Mouse (Mus musculus) right cerebral cortex, adult 2 months (tissue): ENCODE data around the gene Adgrb3.
"Not testable (repeated sequence)": the region's sequence is repeated elsewhere in the genome, so short reads cannot be mapped to it uniquely, and the experiment has no call there.

Experiments
- DNase-seq, 2 experiments: peaks; one replicate each; pipeline ENCODE4 v3.0.0; 2021 to 2022; ENCODE audit warnings: low spot score in 2 of 2

Gene Adgrb3

DNA sequence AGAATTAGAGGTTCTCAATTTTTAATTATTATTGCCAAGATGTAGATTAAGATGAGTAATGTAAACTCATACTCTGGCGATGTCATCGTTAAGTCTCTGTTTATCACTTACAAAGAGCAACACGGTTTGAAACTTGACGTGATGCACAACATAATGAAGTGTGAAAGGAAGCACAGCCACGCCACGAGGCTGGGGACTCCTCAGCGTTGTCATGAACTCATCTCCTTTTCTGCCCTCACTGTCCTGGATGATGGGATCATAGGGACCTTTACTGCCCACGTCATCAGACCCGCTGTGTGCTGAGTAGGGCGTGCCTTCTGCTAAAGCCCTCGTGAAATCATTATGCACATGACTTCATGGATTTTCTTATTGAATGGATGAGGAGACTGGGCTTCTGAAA lies 714.0 kb downstream of the Adgrb3 start:
- no peak for DNase-seq

DNA sequence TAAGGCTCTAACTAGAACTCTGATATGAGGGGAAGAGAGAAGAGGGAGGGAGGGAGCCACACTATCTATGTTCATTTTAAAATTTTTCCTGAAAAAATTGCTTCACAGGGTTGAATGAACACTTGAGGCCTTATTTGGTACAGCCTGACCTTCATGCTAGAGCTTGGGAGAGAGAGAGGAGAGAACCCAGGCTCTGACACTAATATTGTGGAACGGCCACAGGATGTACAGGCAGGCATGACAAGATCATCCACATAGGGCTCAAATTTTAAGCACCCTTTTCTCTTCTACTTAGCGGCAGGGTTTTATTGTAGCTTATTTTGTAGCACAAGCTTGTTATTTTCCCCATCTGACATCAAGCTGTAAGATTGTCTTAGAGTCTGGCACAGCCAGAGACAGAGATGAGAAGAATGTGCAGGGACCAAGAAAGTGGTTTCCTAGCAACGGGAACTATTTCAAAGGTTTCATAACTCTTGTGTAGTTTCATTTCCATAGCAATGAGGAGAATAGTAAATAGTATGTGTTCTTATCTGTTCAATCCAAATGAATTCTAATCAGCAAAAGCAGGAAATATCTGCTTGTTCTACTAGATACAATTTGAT lies 721.9 kb downstream of the Adgrb3 start:
- DNase-seq = no peak

DNA sequence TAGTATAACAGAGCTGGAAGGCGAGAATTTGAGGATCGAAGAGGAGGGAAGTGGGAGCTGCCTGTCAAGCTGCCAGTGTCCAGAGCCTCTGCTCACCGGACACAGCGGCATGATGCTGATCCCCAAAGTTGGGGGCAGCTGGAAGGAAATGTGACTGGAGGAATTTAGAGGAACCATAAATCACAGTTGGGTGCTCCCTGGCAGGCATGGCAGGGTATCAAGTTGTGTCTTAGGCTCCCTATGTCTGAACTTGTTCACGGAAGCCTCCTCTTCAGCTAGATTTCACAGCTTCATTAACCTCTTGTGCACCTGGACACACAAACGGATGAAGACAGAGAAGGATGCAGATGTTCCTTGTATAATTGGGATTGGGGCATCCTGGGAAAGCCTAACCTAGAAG lies 722.8 kb downstream of the Adgrb3 start:
- no peak for DNase-seq

DNA sequence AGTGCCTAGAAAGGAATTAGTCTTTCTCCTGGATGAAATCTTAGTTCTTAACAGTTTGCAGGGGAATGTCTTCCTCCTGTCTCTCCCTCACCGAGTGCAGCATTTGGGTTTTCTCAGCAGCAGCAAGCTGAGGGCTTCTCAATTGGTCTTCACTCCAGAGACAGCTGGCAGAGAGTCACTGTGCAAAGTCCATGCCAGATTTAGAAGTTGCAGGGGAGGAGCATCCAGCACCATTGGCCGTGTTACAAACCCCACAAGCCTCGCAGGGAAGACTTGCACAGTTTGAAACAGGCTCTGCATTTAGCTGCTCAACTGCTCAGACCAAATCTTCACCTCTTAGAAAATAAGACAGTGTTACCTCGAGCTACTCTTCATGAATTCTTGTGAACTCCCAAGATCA lies 724.1 kb downstream of the Adgrb3 start:
- DNase-seq = peak; percentile 84 to 89

DNA sequence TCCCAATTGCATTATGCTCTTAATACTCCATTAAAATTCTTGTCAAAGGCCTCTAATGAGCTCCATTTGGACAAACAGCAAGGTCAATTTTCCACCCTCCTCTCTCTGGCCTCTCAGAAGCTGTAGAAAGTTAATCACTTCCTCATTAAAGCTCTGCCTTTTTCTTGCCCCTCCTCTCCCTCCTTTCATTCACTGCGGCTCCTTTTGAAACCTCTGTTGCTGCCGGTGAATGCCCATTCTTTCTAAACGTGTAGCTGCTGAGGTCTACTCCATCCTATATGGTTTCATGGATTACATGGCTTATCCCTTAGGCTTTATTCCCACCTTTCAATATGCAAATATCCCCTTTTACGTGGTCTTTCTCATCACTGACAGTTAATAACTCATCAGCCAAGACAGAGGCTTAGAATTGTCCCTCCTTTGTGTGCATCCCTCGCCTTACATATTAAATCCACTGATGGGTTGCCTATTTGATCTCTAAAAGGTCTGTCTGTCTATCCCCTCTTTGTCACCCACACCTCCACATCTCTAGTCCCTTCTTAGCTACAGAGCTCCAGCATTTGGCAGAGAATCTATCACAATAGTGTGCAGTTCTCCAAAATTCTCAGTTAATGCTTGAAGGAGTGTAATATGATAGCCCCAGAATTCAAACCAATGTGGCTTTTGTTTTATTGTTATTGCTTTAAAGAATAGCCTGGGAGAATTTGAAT lies 741.3 kb downstream of the Adgrb3 start:
- DNase-seq = no peak

DNA sequence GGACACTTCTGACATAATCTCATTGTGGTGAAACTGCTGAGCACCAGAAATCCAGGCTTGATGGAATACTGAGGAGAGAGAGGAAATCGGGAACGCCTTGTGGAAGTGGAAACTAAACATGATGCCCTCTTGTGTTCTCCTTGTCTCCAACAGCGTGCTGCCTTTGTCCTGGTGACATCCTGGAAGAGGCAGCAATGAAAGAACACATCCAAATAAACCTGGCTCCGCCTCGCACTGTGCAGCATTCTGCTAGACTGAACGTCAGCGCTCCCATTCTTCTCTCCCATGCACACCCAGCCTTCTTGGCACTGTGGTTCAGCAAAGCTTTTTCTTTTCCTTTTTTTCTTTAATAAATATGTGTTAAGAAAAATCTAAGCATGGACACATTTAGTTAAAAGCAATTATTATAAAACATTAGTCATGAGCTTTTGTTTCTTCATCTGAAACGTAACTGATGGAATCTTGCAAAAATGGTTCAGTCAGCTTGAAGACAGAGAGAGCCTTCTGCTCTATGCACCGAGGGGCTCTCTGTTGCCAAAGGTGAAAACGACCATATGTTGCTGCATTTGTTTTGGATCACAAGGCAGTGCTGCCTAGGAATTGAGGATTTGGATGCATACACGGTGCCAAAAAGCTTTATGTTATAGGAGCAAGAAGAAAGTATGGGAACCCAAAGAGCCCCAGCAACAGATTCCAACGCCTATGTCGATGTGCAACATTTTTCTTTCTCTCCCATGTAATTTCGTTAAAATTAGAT lies 743.7 kb downstream of the Adgrb3 start:
- peak in 1 of 2 experiments; percentile 61 for DNase-seq

DNA sequence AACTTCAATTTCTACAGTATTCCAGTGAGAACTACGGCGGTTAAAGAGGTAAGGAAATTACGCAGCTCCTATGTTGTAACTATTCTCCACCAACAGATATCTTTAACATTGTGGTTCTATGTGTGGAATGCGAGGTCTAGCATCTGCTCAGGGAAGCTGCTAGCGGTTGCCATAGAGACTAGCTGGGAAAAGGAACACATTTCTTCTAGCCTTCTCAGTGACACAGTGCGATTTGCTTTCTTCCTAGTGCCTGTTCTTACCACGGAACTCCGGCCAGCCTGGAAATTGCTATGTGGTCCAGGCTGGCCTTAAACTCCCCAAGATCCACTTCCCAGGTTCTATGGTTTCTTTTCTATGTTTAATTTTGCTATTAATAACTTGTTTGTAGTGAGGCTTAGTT lies 747.1 kb downstream of the Adgrb3 start:
- DNase-seq = peak; percentile 56 to 63

DNA sequence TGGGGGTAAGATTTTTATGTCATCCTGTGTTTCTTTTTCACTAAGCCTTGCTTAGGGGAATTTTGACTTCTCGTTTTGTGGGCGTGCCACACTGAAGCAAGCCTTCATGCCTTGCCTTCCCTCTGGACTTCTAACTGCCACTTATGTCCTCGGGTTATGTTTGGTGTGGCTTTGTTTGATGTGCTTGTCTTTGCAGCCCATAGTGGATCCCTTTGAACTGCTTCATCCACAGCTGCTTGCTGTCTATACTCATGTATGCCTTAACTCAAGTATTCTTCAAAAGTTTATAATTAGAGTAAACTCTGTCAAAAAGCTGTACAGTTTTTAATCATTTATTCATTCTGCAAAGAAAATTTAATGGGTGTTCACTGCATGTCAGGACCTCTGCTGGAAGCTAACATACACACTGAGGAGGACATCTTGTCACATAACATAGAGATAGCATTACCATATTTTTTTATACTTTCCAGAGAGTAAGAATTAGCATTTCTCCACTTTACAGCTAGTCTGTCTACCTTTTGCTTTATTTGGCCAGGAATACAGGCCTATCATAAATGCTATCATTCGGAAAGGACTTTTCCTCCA lies 748.1 kb downstream of the Adgrb3 start:
- DNase-seq = no peak

DNA sequence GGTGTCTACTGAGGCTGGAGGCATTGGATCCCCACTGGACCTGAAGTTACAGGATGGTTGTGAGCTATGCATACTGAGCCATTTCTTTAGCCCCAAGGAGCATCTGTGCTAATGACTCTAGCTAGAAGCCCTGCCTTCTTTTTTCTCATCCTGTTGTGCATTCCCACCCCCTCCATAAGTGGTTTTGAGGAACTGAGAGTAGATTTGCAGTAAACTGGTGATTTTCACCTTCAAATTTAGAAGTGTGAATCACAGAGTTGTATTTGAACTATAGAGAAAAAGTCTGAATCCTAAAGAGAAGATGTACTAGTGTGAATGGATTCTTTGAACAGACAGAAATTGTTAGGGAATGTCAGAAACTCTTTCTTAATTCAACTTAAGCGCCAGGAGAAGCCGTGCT lies 750.1 kb downstream of the Adgrb3 start:
- DNase-seq = no peak

DNA sequence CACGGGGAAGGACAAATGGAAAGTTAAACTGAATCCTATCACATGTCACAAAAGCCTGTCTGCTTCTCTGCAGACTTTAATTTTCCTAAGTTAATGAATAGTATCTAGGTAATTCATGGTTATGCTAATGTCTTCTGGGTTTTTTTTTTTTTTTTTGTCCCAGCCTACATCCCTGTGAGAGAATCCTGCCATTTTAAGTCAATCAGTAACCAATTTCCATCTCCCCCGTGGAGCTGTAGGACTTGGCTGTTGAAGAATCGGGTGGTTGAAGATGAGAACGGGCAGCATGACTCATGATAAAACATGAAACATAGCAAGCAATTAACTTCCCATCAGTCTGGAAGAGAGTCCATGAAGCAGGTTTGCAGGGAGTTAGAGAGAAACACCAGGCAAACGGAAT lies 753.6 kb downstream of the Adgrb3 start:
- no peak for DNase-seq

DNA sequence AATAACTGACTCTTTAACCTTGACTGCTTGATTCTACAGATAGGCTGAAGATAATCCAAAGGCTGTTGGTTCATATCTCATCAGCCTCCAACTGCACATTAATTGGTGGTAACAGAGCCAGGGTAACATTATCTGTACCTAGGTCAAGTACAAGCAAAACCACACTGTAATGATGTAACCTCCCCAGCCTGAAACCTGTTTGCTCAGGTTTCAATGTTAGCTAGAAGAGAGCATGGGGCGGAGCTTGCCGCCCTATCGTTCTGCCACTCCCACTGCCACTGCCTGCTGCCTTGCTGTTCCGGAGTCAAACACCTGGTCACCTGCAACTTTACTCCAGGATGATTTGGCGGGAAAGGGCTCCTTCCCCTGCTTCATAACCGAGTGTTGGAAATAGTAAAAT lies 765.5 kb downstream of the Adgrb3 start:
- DNase-seq = no peak

DNA sequence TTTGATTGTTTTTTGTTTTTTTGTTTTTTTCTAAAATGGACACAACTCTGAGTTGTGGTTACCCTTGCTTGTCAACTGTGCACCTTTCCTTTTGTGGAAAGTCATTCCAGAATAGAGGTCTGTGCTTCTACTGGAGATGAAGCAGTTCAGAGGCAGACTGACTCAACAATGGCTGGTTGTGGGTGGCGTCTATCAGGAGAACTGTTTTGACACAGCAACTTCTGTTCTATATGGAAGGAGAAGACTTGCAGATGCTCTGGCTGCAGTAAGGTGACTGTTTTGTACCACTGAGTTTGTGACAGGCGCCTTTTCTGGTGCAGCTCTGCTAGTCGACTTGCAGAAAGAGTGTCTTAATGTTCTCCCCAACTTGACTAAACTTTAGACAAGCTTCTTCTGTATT lies 768.6 kb downstream of the Adgrb3 start:
- peak; percentile 46 to 57 for DNase-seq

DNA sequence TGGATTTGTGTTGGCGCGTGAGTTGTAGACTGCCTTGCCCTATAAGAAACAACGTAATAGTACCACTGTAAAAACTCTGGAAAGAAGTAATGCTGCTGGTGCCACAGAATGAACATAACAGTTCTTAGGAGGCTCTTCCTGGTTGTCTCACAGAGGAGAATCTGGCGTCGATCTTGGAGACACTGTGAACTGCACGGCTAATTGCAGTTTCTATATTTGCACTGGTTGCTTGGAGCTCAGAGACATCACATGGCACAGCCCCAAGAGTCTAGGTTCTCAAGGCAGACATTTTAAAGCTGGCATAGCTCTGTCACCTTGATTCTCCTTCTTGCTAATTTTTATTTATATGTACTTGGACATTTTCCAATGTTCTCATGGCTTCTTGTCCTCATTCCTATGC lies 769.3 kb downstream of the Adgrb3 start:
- DNase-seq = peak; percentile 31 to 34

DNA sequence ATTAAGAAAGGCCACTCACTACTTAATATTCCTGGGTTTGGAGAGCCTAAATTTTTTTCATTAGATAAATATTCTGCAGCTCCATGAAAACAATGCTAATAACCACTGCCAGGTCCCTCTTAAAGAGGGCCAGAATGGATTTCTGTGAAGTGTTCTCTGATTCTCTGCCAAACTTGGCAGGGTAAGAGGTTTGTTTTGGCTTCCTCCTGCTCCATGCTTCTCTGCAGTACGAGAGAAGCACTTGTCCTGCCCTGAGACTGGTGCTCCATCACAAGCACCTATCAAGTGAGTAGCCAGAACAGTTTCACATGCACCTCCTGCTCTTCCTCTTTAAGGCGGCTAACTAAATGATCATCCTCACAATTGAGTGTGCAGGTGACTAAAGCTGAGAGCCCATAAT lies 771.9 kb downstream of the Adgrb3 start:
- DNase-seq = no peak

DNA sequence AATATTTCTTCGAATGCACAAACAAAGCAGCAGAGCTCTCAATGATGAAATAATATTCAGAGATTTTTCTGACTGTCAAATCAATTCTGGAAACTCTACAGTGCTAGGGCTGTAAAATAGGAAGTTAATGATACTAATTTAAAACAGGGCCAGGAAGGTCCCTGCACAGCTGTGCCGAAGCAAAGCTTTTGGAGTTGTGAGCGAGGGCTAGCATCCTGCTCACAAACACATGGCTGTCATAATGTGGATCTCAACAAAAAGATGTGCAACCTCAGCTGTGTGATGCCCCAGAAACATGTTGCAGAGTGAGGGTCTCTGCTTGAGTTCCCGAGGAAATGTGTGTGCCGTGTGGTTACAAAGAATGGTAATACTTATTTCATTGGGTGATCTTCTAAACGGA lies 772.3 kb downstream of the Adgrb3 start:
- DNase-seq = no peak

DNA sequence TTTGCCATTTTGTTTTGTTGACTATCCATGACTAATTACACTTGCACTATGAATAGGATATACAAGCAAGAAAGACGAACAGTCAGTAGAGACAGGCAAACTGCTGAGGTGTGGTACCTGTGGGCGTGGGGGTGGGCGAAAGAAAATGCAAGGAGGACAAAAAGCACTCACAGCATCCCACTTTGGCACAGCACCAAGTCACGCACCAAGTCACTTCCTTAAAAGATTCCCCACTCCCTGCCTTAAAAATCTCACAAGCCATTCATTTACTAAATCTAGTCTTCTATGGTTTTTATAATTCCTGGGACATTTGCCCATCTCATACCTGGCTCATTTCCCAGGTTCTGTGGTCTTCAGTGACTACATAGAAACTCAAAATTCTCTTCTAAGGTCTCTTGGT lies 787.4 kb downstream of the Adgrb3 start:
- DNase-seq = peak; percentile 69 to 74

DNA sequence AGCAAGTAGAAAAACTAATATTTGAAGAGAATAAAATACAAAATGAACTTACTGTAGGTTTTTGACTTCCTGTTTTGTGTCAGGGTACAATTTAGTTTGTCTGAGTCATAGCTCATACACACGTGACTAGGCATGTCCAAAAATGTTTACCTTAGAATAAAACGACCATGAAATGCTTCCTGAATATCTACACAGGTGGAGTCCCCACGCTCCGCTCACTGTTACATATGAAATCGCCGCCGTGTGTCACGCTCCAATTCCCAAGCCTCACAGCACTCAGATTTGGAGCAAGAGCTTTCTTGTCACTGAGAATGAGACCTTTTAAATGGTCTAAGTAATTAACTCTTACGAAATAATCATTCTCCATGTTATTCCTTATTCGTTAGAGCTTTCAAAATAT lies 795.3 kb downstream of the Adgrb3 start:
- DNase-seq = no peak

DNA sequence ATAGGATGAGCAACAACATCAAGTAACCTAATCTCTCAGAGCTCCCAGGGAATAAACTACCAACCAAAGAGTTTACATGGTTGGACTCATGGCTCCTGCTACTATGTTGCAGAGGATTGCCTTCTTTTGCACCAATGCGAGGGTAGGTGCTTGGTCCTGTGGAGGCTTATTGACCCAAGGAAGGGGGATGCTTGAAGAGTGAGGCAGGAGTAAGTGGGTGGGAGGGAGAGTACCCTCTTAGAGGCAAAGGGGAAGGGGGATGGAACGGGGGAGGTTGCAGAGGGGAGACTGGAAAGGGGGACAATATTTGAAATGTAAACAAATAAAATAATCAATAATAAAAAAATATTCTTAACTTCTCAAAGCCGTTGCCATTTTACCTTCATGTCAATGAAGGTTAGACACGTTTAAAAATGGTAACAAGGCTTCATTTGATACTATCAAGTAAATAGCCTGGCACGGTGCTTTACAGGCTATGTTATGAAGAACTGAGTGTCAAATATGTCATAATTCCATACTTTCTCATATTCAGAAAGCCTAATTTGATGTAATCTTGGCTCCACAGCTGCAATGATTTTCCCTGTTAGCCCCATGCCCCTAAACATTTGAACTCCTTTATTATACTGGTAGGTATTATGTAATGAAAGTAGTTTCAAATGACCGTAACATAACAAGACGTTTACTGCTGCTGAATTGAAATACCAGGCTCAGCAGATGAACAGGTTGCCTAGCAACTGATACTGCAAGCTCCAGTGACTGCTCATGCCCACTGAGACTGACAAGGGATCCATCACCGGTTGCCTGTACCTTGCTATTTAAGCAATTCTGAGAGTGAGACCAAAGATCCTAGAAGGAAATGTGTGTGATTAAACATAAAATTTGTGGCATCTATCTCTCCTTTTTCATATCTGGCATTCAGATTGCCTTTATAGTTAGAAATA lies 796.1 kb downstream of the Adgrb3 start:
- DNase-seq = peak; percentile 26 to 47

DNA sequence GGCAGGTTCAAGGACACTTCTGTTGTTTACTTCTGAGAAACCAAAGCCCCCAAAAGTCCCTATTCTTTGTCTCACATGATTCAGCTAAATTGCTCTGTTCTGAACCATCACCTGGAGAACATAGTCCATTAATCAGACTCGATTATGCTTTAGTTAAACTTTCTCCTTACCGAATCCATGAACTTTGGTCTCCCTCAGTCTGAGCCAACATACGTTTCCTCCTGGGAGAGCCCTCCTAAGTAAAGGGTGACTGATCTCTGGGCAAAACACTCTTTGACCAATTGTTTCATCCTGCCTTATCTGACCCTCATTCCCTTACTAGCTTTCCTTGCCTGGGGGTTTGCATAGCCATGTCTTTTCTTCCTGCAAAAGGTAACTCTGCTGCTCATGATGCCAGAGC lies 806.4 kb downstream of the Adgrb3 start:
- no peak for DNase-seq

DNA sequence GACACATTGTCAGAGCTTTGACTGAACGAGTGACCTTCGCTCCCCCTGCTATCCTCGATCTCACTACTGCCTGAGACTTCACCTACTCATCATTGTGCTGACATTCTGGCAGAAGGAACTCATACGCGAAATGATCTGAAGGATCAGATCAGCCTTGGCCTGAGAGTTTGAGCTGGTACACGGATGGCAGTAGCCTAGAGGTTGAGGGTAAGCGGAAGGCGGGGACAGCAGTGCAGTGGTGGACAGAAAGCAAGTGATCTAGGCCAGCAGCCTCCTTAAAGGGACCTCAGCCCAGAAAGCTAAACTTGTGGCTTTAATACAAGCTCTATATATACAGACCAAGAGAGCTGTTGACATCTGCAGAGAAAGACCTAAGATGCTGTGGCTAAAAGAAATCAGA lies 811.7 kb downstream of the Adgrb3 start:
- DNase-seq = not testable (repeated sequence)
